Mouse (Mus musculus) neural tube, embryonic 13.5 days (tissue): ENCODE measurements around the gene Olfr738. TPM values are rescaled to one million over a fixed set of nuclear protein-coding genes. Genes with fewer than 3 reads are reported as not detected.

Experiments
- ATAC-seq: fragments of 200-750 bp; cut with Nextera tagmentation; 2 replicates; pipeline ENCODE4 v1.8.0; 2017; ENCODE audit warnings: low read depth, mild to moderate bottlenecking, moderate TSS enrichment, moderate library complexity
- H3K27ac ChIP-seq: fragments of 300-500 bp; sonication (generic); replicated peaks from 2 replicates; pipeline ENCODE4 v1.5.1; 2015; ENCODE audit warnings: moderate library complexity, mild to moderate bottlenecking, inconsistent platforms
- H3K27me3 ChIP-seq: fragments of 300-500 bp; sonication (generic); 2 replicates; pipeline ENCODE4 v1.6.1; 2015; ENCODE audit warnings: mild to moderate bottlenecking, inconsistent platforms
- H3K36me3 ChIP-seq: fragments of 300-500 bp; sonication (generic); 2 replicates; pipeline ENCODE4 v1.6.1; 2015; ENCODE audit warnings: mild to moderate bottlenecking, inconsistent platforms
- H3K4me1 ChIP-seq: fragments of 300-500 bp; sonication (generic); replicated peaks from 2 replicates; pipeline ENCODE4 v1.6.1; 2015; ENCODE audit warnings: inconsistent platforms
- H3K4me2 ChIP-seq: fragments of 300-500 bp; sonication (generic); 2 replicates; pipeline ENCODE4 v1.6.1; 2015; ENCODE audit warnings: inconsistent platforms, mild to moderate bottlenecking, moderate library complexity
- H3K4me3 ChIP-seq: fragments of 300-500 bp; sonication (generic); 2 replicates; pipeline ENCODE4 v1.5.1; 2015; ENCODE audit warnings: mild to moderate bottlenecking, inconsistent platforms
- H3K9ac ChIP-seq: fragments of 300-500 bp; sonication (generic); 2 replicates; pipeline ENCODE4 v1.6.1; 2015; ENCODE audit warnings: moderate library complexity, mild to moderate bottlenecking, inconsistent platforms
- H3K9me3 ChIP-seq: fragments of 300-500 bp; sonication (generic); 2 replicates; pipeline ENCODE4 v1.6.1; 2016; ENCODE audit warnings: inconsistent platforms
- WGBS: fragments of 180-500 bp; shearing (Covaris S2); methylation state at CpG from one replicate; pipeline ENCODE4 v1.1.7; 2015; 5-methylcytosine and 5-hydroxymethylcytosine counted together
- polyA plus RNA-seq: library from polyadenylated mRNA; unstranded; fragments of >200 nt; fragmentation: Nextera tagmentation; extraction: Ambion mirVana; gene quantifications from 2 replicates; pipeline ENCODE4 v1.2.1, GENCODE M21; 2015

Olfr738 gene
- not detected in 2 replicates for polyA plus RNA-seq

DNA sequence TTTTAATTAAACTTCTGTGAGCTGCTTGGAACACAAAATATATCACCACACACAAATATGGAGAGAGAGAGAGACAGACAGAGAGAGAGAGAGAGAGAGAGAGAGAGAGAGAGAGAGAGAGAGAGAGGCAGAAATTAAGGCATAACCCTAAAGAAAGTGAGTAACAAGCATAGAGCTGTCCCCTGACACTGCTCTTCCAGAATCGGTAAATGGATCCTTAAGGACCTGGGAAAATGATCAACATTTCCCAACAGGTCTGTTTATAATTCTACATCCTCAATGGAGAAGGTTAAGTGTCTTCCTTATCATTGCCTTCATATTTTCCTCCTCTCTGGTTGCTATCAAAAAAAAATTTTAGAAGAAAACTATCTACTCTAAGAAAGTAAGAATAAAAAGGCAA is at the start of gene Olfr738:
TSS of gene Olfr738 (plus strand) at position 301 of the 400 bp plus-strand sequence.
- Histone ChIP-seq H3K4me1 (no peaks in the 10 kb centered on the region), H3K9ac (no peak within 1 kb of the TSS), H3K4me2 (no peak within 1 kb of the TSS), H3K9me3 (no peaks in the 10 kb centered on the region), H3K36me3 (no peaks in the 10 kb centered on the region), H3K27ac (no peak within 1 kb of the TSS), H3K4me3 (no peak within 1 kb of the TSS), H3K27me3 (no peaks in the 10 kb centered on the region)
- no peak for ATAC-seq
- 88% methylated on average over 1 of the region's 1 CpGs for WGBS

DNA sequence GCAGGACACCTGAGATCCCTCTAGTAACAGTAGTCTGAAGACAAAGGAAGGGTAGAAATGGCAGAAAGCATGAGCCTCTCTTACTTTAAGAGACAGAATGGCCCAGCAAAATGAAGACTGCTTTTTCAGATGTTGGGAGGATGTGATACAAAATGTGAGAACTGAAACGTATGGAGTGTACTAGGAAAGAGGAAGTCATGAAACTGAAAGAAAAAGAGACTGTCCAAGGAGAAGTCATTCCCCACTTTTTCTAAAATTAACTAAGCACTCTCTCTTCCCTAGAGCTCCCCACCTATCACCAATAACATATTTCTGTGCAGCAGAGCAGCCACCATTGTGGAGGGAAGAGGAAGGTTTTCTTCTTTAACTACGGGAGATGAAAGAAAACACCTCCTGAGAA is 49.8 kb upstream of the Olfr738 start, which contains the start of gene Tlr11:
TSS of gene Tlr11 (plus strand) at position 322 of the 400 bp plus-strand sequence.
- WGBS = 83% methylated on average over 2 of the region's 2 CpGs
- H3K4me2 ChIP-seq = no peak within 1 kb of the TSS
- no peak for ATAC-seq

DNA sequence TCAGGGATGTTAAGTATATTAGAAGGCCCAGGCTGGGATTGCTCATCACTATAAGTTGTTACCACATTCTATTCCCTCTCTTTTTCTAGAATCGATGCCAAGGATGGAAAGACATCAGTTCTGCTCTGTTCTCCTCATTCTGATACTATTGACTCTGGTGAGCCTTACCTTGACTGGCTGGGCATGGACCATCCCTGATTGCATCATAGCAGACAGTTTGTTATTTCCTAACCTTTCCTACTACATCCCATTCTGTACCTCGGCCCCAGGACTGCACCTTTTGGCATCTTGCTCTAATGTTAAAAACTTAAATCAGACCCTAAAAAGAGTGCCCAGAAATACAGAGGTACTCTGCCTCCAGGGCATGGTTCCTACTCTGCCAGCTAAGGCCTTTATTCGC is 46.9 kb upstream of the Olfr738 start:
- Histone ChIP-seq H3K27ac (no peak overlapping the region), H3K9me3 (no peaks in the 10 kb centered on the region), H3K36me3 (no peaks in the 10 kb centered on the region), H3K4me1 (no peaks in the 10 kb centered on the region), H3K4me3 (no peak overlapping the region), H3K4me2 (no peak overlapping the region), H3K9ac (no peak overlapping the region), H3K27me3 (no peaks in the 10 kb centered on the region)
- no peak for ATAC-seq
- 90% methylated on average over 3 of the region's 3 CpGs for WGBS

More for the DNA sequence above, 49.8 kb upstream of the Olfr738 start, which contains the start of gene Tlr11:
- H3K9me3 ChIP-seq = no peaks in the 10 kb centered on the region
- H3K4me1 ChIP-seq = no peaks in the 10 kb centered on the region
- H3K4me3 ChIP-seq = no peak within 1 kb of the TSS
- H3K36me3 ChIP-seq = no peaks in the 10 kb centered on the region
- H3K27me3 ChIP-seq = no peaks in the 10 kb centered on the region
- H3K9ac ChIP-seq = no peak within 1 kb of the TSS
- H3K27ac ChIP-seq = no peak within 1 kb of the TSS

DNA sequence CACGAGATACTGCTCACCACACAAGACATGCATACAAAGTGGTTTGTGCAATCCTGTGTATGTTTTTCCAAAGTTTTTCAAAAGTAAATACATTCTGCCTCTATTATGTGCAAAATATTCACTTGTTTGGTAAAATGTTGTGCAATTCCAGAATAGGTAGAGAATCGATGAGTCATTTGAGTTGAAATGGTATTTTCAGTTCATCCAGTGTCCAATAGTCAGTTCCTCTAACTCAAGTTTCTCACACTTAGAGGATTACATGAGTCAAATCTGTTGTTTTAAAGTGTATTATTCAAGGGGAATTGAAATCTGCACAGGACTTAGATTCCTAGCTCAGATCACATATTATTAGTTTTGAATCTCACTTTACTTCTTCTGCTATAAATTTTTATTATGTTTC is 43.8 kb upstream of the Olfr738 start:
- no peak overlapping the region for H3K4me3 ChIP-seq
- no peak overlapping the region for H3K4me2 ChIP-seq
- H3K9ac ChIP-seq = no peak overlapping the region
- 86% methylated on average over 2 of the region's 2 CpGs for WGBS
- no peaks in the 10 kb centered on the region for H3K27me3 ChIP-seq
- H3K4me1 ChIP-seq = no peaks in the 10 kb centered on the region
- H3K27ac ChIP-seq = no peak overlapping the region
- no peak for ATAC-seq
- H3K36me3 ChIP-seq = no peaks in the 10 kb centered on the region
- H3K9me3 ChIP-seq = no peaks in the 10 kb centered on the region

DNA sequence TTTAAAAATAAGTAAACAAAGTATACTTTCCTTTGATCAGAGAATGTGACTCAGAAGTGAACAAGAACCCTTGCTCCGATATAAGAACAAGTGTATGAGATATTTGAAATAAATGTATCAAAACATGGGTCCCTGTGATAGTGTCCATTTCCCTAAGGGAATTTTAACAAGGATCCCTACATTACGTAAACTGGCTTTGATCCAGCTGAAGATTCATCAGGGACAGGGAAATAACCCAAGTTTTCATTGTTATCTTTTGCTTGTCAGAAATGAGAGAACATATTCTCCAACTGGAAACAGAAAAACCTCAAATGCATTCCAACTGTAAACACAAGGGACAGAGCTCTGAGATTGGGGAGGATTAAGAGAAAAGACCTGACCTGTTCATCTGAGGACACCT is 26.5 kb upstream of the Olfr738 start, which contains the start of gene Olfr736:
TSS of gene Olfr736 (plus strand) at position 301 of the 400 bp plus-strand sequence.
- no peaks in the 10 kb centered on the region for H3K9me3 ChIP-seq
- H3K4me2 ChIP-seq = no peak within 1 kb of the TSS
- H3K4me3 ChIP-seq = no peak within 1 kb of the TSS
- ATAC-seq = no peak
- no peaks in the 10 kb centered on the region for H3K36me3 ChIP-seq
- WGBS = 93% methylated on average over 2 of the region's 2 CpGs
- H3K27me3 ChIP-seq = no peaks in the 10 kb centered on the region
- no peak within 1 kb of the TSS for H3K27ac ChIP-seq
- H3K4me1 ChIP-seq = no peaks in the 10 kb centered on the region
- H3K9ac ChIP-seq = no peak within 1 kb of the TSS

DNA sequence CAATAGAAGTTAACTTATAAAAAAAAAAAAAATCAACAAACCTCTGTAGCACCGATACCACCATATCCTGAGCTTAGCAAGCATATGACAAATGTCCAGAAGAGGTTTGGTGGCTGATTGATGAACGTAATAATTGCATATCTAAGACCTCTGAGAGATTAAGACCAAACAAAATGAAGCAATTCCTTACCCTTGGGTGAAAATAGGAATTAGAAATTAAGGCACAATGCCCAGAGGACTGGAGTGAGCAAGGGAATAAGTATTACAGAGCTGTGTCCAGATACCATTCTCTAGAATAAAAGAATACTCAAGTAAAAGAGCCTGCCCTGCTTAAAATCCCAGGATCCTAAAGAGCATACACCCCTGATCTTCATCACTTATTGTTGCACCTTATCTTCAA is 11.0 kb downstream of the Olfr738 start, which contains the start of gene Olfr739:
TSS of gene Olfr739 (plus strand) at position 301 of the 400 bp plus-strand sequence.
- H3K27me3 ChIP-seq = no peaks in the 10 kb centered on the region
- H3K4me1 ChIP-seq = no peaks in the 10 kb centered on the region
- 82% methylated on average over 2 of the region's 2 CpGs for WGBS
- no peak within 1 kb of the TSS for H3K4me2 ChIP-seq
- no peak within 1 kb of the TSS for H3K4me3 ChIP-seq
- ATAC-seq = no peak
- no peaks in the 10 kb centered on the region for H3K36me3 ChIP-seq
- no peak within 1 kb of the TSS for H3K27ac ChIP-seq
- no peaks in the 10 kb centered on the region for H3K9me3 ChIP-seq
- no peak within 1 kb of the TSS for H3K9ac ChIP-seq

DNA sequence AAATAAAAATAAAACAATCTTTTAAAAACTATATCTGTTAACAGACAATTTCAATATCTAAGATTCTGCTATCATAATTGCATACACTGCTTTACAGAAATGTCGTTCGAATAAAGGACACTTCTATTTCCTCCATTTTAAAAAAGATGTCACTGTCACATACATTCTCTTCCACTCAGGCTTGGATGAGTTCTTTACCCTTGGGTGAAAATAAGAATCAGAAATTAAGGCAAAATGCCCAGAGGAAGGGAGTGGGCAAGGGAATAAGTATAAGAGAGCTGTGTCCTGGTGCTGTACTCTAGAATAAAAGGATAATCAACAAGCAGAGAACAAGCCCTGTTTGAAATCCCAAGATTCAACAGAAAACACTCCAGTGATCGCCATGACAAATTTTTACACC is 37.9 kb downstream of the Olfr738 start, which contains the start of gene Olfr740:
TSS of gene Olfr740 (plus strand) at position 301 of the 400 bp plus-strand sequence.
- Histone ChIP-seq H3K27ac (no peak within 1 kb of the TSS), H3K4me1 (no peaks in the 10 kb centered on the region), H3K4me3 (no peak within 1 kb of the TSS), H3K9me3 (no peaks in the 10 kb centered on the region), H3K27me3 (no peaks in the 10 kb centered on the region), H3K36me3 (no peaks in the 10 kb centered on the region), H3K4me2 (no peak within 1 kb of the TSS), H3K9ac (no peak within 1 kb of the TSS)
- 81% methylated on average over 3 of the region's 3 CpGs for WGBS
- ATAC-seq = no peak

Other genes starting within 250 kb of the Olfr738 start
- gene Olfr730, start 219.4 kb upstream of the Olfr738 start, polyA plus RNA-seq = not detected in 2 replicates
- gene Olfr731, start 165.7 kb upstream of the Olfr738 start, polyA plus RNA-seq = not detected in 2 replicates
- gene Olfr732, start 123.4 kb upstream of the Olfr738 start, polyA plus RNA-seq = not detected in 2 replicates
- not detected in 2 replicates for gene Olfr733, start 106.0 kb upstream of the Olfr738 start, polyA plus RNA-seq
- not detected in 2 replicates for gene Olfr734, start 80.8 kb upstream of the Olfr738 start, polyA plus RNA-seq
- not detected in 2 replicates for gene Olfr735, start 58.7 kb upstream of the Olfr738 start, polyA plus RNA-seq
- gene Tlr11, start 49.7 kb upstream of the Olfr738 start, polyA plus RNA-seq = not detected in 2 replicates
- gene Olfr736, start 26.4 kb upstream of the Olfr738 start, polyA plus RNA-seq = not detected in 2 replicates
- gene Olfr739, start 11.1 kb downstream of the Olfr738 start, polyA plus RNA-seq = not detected in 2 replicates
- not detected in 2 replicates for gene Olfr740, start 38.0 kb downstream of the Olfr738 start, polyA plus RNA-seq
- gene Olfr741, start 65.2 kb downstream of the Olfr738 start, polyA plus RNA-seq = not detected in 2 replicates
- gene Olfr742, start 96.0 kb downstream of the Olfr738 start, polyA plus RNA-seq = not detected in 2 replicates
- not detected in 2 replicates for gene Olfr743, start 114.3 kb downstream of the Olfr738 start, polyA plus RNA-seq
- not detected in 2 replicates for gene Olfr744, start 207.3 kb downstream of the Olfr738 start, polyA plus RNA-seq
- gene Olfr745, start 231.8 kb downstream of the Olfr738 start, polyA plus RNA-seq = not detected in 2 replicates
- gene Olfr746, start 239.5 kb downstream of the Olfr738 start, polyA plus RNA-seq = not detected in 2 replicates